Mouse (Mus musculus): ENCODE data around the gene Dera. TPM values are rescaled to one million over a fixed set of nuclear protein-coding genes. Genes with fewer than 3 reads are reported as not detected.

Gene Dera
- polyA plus RNA-seq, 1 experiment from 2014 or later, result 10.6 TPM

DNA sequence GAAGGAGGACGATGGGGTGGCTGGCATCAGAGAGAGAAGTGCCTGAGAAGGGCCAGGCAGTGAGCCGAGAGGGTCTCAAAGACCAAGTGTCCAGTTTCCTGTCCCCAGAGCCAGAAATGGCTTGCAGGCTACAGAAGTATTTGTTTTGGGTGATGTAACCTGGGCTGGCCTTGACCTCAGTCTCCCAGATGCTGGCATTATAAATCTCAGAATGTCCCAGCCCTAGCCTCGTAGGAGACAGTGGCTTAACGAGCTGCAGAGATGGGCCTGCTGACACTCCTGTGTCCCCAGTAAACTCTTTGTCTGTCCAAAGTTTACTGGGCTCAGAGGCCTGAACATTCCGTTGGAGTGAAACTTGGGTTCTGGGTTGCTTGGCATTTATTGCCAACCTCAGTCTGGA, 55.8 kb downstream of the Dera start:
- Histone ChIP-seq H3K4me2 (ENCODE audit: low read length) (no peak overlapping the region), H3K27ac (ENCODE audit: low read length) (no peak overlapping the region), H3K36me3 (ENCODE audit: control insufficient read depth, insufficient read depth, low read length) (no peaks in the 10 kb centered on the region), H3K4me1 (ENCODE audit: control insufficient read depth, insufficient read depth, low read length) (no peaks in the 10 kb centered on the region), H3K4me3 (ENCODE audit: low read depth, low read length) (no peak overlapping the region), H3K27me3 (ENCODE audit: control insufficient read depth, insufficient read depth, low read depth, low read length) (no peaks in the 10 kb centered on the region), H3K9ac (ENCODE audit: low read depth, low read length) (no peak overlapping the region), H3K9me3 (replicated peaks; ENCODE audit: control insufficient read depth, low read length, poor library complexity, severe bottlenecking) (no peaks in the 10 kb centered on the region; the same call in 1 of the 2 replicates)
- WGBS, result 74% methylated on average over 5 of the region's 5 CpGs
- no peak for ATAC-seq

DNA sequence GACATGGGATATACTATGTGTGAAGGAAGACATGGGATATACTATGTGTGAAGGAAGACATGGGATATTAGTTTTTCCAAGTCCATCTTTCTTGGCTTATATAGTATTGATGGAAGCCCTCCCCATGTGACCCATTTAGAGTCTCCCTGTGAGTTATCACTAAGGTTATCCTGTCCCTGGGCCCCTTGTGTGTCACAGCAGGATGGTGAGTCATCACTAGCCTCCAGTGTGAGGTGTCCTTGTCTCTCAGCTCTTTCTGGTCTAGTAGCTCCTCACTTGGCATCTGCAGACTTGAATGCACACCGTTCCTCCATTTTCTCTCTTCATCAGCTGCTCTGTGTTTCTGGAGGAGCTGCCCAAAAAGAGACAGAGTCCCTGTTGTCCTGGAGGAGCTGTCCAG, 59.7 kb downstream of the Dera start:
- no peak for ATAC-seq
- no peak overlapping the region for H3K4me2 ChIP-seq (ENCODE audit: low read length)
- H3K4me1 ChIP-seq (ENCODE audit: control insufficient read depth, insufficient read depth, low read length), result no peaks in the 10 kb centered on the region
- H3K27me3 ChIP-seq (ENCODE audit: control insufficient read depth, insufficient read depth, low read depth, low read length), result no peaks in the 10 kb centered on the region
- H3K9ac ChIP-seq (ENCODE audit: low read depth, low read length), result no peak overlapping the region
- no peak overlapping the region for H3K4me3 ChIP-seq (ENCODE audit: low read depth, low read length)
- no peaks in the 10 kb centered on the region for H3K36me3 ChIP-seq (ENCODE audit: control insufficient read depth, insufficient read depth, low read length)
- H3K27ac ChIP-seq (ENCODE audit: low read length), result no peak overlapping the region
- no peaks in the 10 kb centered on the region for H3K9me3 ChIP-seq (replicated peaks; ENCODE audit: control insufficient read depth, low read length, poor library complexity, severe bottlenecking)
- 87% methylated on average over 1 of the region's 1 CpGs for WGBS

DNA sequence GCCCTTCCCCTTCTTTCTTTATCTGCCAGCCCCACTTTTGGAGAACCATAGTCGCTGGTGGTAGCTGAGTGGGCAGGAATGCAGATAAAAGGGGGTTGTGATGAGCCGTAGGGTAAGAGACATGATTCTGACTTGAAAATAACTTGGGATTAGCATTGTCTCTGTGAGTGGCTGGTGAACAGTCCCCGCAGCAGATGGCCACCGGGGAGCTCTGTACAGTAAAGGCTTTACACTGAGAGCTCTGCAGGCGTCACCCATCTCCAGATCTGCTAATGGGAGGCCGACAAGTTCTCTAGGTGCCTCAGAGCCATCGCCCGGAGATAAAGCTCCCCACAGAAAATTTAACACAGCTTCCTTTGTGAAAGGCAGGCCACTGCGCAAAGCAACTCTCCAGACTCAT, 62.2 kb downstream of the Dera start:
- Histone ChIP-seq H3K4me3 (ENCODE audit: low read depth, low read length) (no peak overlapping the region), H3K27me3 (ENCODE audit: control insufficient read depth, insufficient read depth, low read depth, low read length) (no peaks in the 10 kb centered on the region), H3K36me3 (ENCODE audit: control insufficient read depth, insufficient read depth, low read length) (no peaks in the 10 kb centered on the region), H3K9me3 (replicated peaks; ENCODE audit: control insufficient read depth, low read length, poor library complexity, severe bottlenecking) (no peaks in the 10 kb centered on the region), H3K4me1 (ENCODE audit: control insufficient read depth, insufficient read depth, low read length) (no peaks in the 10 kb centered on the region), H3K9ac (ENCODE audit: low read depth, low read length) (no peak overlapping the region), H3K27ac (ENCODE audit: low read length) (no peak overlapping the region), H3K4me2 (ENCODE audit: low read length) (no peak overlapping the region)
- no peak for ATAC-seq
- WGBS, result 62% methylated on average over 9 of the region's 9 CpGs

DNA sequence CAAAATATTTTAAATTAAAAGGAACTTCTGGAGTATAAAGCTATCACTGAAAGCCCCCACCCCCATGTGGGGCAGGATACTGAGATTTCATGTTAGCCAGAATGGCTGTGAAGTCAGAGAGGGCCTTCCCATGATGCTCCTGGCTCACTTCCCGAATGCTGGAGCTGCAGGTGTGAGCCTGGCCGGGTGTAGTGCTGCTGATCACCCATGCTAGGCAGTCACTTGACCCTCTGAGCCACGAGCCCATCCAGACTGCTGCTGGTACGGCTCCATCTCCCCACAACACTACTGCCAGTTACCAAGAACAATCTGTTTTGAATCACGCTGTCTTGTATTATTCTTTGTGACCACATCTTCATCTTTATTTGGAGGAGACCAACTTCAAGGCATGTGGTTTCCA, 68.2 kb downstream of the Dera start:
- no peaks in the 10 kb centered on the region for H3K9me3 ChIP-seq (replicated peaks; ENCODE audit: control insufficient read depth, low read length, poor library complexity, severe bottlenecking)
- H3K36me3 ChIP-seq (ENCODE audit: control insufficient read depth, insufficient read depth, low read length), result no peaks in the 10 kb centered on the region
- WGBS, result 84% methylated on average over 5 of the region's 5 CpGs
- no peak overlapping the region for H3K4me2 ChIP-seq (ENCODE audit: low read length)
- H3K27me3 ChIP-seq (ENCODE audit: control insufficient read depth, insufficient read depth, low read depth, low read length), result no peaks in the 10 kb centered on the region
- H3K27ac ChIP-seq (ENCODE audit: low read length), result no peak overlapping the region
- ATAC-seq, result no peak
- H3K4me3 ChIP-seq (ENCODE audit: low read depth, low read length), result no peak overlapping the region
- H3K9ac ChIP-seq (ENCODE audit: low read depth, low read length), result no peak overlapping the region
- no peaks in the 10 kb centered on the region for H3K4me1 ChIP-seq (ENCODE audit: control insufficient read depth, insufficient read depth, low read length)

DNA sequence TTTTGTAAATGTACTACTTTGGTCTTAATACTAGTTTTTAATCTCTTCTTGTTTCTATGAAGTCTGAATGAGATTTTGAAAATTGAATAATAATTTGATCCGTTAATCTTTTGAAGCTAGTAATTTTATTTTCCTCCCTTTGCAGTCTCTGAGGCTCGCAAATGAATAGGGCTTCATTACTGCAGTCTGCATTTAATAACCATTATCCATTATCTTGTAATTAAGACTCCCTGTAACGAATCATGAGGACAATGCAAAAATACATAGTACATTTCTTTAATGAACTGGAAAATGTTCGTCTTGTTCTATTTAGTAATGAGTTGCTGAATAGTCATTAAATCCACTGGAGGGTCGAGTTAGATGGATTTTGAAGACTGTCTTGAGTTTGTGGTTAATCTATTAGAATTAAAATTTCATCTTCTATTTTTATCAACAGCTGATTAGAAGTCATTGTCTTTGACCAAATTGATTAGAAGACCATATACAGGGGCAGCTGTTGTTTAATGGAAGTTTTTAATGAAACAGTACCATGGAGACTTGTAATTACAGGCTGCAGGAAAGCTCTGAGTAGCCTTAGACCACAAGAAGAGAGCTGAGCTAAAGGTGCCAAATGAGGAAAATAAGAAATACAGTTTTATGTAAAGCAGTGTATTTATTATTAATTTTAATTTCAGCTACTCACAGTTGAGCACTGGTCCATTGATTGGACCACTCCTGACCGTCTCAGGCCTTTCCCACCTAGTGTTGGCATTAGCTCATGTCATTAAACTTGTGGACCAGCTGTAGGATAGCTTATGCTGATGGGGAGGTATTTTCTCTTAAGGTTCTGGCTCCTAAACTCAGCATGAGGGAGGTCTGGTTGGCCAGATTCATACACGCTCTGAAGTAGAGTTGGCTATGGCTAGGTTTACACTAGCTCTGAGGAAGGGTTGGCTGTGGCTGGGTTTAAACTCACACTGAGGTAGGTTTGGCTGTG, 70.0 kb downstream of the Dera start:
- WGBS, result 64% methylated on average over 7 of the region's 7 CpGs
- H3K9ac ChIP-seq (ENCODE audit: low read depth, low read length), result no peak overlapping the region
- no peaks in the 10 kb centered on the region for H3K9me3 ChIP-seq (replicated peaks; ENCODE audit: control insufficient read depth, low read length, poor library complexity, severe bottlenecking)
- H3K27ac ChIP-seq (ENCODE audit: low read length), result no peak overlapping the region
- no peaks in the 10 kb centered on the region for H3K4me1 ChIP-seq (ENCODE audit: control insufficient read depth, insufficient read depth, low read length)
- peak; percentile 49; the same call in 1 of the 2 replicates for ATAC-seq
- no peaks in the 10 kb centered on the region for H3K27me3 ChIP-seq (ENCODE audit: control insufficient read depth, insufficient read depth, low read depth, low read length)
- H3K36me3 ChIP-seq (ENCODE audit: control insufficient read depth, insufficient read depth, low read length), result no peaks in the 10 kb centered on the region
- no peak overlapping the region for H3K4me2 ChIP-seq (ENCODE audit: low read length)
- no peak overlapping the region for H3K4me3 ChIP-seq (ENCODE audit: low read depth, low read length)

DNA sequence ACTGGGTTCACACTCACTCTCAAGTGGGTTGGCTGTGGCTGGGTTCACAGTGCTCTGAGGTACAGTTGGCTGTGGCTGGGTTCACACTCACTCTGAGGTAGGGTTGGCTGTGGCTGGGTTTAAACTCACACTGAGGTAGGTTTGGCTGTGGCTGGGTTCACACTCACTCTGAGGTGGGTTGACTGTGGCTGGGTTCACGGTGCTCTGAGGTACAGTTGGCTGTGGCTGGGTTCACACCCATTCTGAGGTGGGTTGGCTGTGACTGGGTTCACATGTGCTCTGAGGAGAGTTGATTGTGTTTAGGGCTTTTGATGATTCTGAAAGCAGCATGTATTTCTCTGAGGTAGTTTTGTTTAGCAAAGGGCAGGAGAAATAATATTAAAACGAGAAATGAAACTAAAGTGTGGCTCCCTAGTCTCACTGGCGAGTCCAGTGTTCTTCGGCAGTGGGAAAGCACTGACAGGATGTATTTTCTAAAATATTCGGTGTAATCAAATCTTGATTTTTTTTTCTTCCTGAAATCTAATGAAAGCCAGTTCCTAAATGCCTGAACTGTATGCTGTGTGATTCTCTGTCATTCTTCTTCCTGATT, 70.8 kb downstream of the Dera start:
- H3K4me3 ChIP-seq (ENCODE audit: low read depth, low read length), result no peak overlapping the region
- H3K4me2 ChIP-seq (ENCODE audit: low read length), result no peak overlapping the region
- H3K27me3 ChIP-seq (ENCODE audit: control insufficient read depth, insufficient read depth, low read depth, low read length), result no peaks in the 10 kb centered on the region
- H3K9ac ChIP-seq (ENCODE audit: low read depth, low read length), result no peak overlapping the region
- no peaks in the 10 kb centered on the region for H3K36me3 ChIP-seq (ENCODE audit: control insufficient read depth, insufficient read depth, low read length)
- H3K27ac ChIP-seq (ENCODE audit: low read length), result no peak overlapping the region
- 85% methylated on average over 5 of the region's 5 CpGs for WGBS
- no peaks in the 10 kb centered on the region for H3K4me1 ChIP-seq (ENCODE audit: control insufficient read depth, insufficient read depth, low read length)
- ATAC-seq, result 0 out of 2 replicates have a peak, but pooled peaks have one; percentile 46
- H3K9me3 ChIP-seq (replicated peaks; ENCODE audit: control insufficient read depth, low read length, poor library complexity, severe bottlenecking), result no peaks in the 10 kb centered on the region

DNA sequence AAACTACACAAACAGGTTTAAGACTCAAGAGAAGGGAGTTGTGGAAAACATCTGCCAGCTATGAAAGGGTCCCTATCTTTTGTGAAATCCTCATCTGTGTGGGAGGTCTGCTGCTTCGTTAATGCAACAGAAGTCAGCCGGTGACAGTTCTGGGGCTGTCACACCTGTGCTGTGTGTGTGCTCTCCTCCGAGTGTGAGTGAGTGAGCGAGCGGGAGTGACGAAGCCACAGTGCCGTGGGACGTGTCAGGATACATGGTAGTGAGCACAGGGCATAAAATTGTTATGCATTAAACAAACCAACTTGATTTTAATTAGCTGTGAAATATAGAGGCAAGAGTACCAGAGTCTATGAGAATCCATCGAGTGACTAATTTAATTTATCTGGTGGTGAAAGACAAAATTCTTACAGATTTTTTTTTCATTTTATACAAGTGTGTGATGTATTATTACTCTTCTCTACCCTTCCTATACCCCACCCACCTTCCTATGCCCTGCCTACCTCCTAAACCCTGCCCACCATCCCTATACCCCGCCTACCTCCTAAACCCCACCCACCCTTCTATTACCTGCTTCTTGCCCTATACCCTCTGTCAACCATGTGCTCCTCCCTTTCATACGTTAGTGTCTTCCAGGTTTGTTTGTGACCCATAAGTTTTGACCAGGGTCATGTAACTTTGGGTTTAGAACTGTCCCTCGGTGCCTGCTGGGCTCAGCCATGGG, 74.9 kb downstream of the Dera start:
- H3K27me3 ChIP-seq (ENCODE audit: control insufficient read depth, insufficient read depth, low read depth, low read length), result no peaks in the 10 kb centered on the region
- no peak for ATAC-seq
- H3K4me3 ChIP-seq (ENCODE audit: low read depth, low read length), result no peak overlapping the region
- H3K9me3 ChIP-seq (replicated peaks; ENCODE audit: control insufficient read depth, low read length, poor library complexity, severe bottlenecking), result no peaks in the 10 kb centered on the region
- H3K36me3 ChIP-seq (ENCODE audit: control insufficient read depth, insufficient read depth, low read length), result no peaks in the 10 kb centered on the region
- no peak overlapping the region for H3K4me2 ChIP-seq (ENCODE audit: low read length)
- 85% methylated on average over 12 of the region's 12 CpGs for WGBS
- H3K9ac ChIP-seq (ENCODE audit: low read depth, low read length), result no peak overlapping the region
- H3K27ac ChIP-seq (ENCODE audit: low read length), result no peak overlapping the region
- H3K4me1 ChIP-seq (ENCODE audit: control insufficient read depth, insufficient read depth, low read length), result no peaks in the 10 kb centered on the region

DNA sequence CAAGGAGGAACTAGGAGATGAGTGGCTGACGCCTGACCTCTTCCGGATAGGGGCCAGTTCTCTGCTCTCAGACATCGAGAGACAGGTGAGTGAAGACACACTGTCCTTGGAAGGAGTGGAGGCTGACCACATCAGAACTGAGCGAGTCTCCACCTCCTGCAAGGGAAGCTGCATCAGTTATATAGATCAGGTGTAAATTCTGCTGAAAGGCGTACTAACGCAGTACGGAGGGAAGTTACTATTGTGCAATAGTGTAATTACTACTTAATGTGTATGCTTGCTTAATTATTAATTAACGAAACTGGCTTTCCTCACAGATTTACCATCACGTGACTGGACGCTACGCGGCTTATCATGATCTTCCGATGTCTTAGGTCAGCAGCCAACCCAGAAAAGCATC, 82.5 kb downstream of the Dera start:
- no peak overlapping the region for H3K27ac ChIP-seq (ENCODE audit: low read length)
- no peak overlapping the region for H3K9ac ChIP-seq (ENCODE audit: low read depth, low read length)
- WGBS, result 94% methylated on average over 13 of the region's 13 CpGs
- H3K4me2 ChIP-seq (ENCODE audit: low read length), result no peak overlapping the region
- no peaks in the 10 kb centered on the region for H3K36me3 ChIP-seq (ENCODE audit: control insufficient read depth, insufficient read depth, low read length)
- no peak for ATAC-seq
- H3K4me3 ChIP-seq (ENCODE audit: low read depth, low read length), result no peak overlapping the region
- no peaks in the 10 kb centered on the region for H3K4me1 ChIP-seq (ENCODE audit: control insufficient read depth, insufficient read depth, low read length)
- no peaks in the 10 kb centered on the region for H3K27me3 ChIP-seq (ENCODE audit: control insufficient read depth, insufficient read depth, low read depth, low read length)
- H3K9me3 ChIP-seq (replicated peaks; ENCODE audit: control insufficient read depth, low read length, poor library complexity, severe bottlenecking), result no peaks in the 10 kb centered on the region

DNA sequence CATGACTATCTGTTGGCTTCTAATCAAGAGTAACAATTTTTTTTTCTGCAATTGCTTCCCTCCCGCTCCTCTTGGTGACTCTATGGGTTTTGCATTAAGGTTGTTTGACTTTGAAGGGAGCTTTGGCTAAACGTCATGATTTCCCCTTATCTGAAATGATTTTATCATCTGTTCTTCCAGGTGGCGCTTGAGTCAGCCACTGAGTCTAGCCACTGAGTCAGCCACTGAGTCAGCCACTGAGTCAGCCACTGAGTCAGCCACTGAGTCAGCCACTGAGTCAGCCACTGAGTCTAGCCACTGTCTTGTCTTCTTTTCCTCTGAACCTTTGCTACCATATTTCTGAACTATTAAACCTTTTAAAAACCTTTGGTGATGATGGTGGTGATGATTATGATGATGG, 89.0 kb downstream of the Dera start:
- ATAC-seq, result no peak
- no peak overlapping the region for H3K27ac ChIP-seq (ENCODE audit: low read length)
- no peak overlapping the region for H3K4me2 ChIP-seq (ENCODE audit: low read length)
- no peaks in the 10 kb centered on the region for H3K4me1 ChIP-seq (ENCODE audit: control insufficient read depth, insufficient read depth, low read length)
- H3K9me3 ChIP-seq (replicated peaks; ENCODE audit: control insufficient read depth, low read length, poor library complexity, severe bottlenecking), result no peaks in the 10 kb centered on the region
- no peaks in the 10 kb centered on the region for H3K27me3 ChIP-seq (ENCODE audit: control insufficient read depth, insufficient read depth, low read depth, low read length)
- H3K4me3 ChIP-seq (ENCODE audit: low read depth, low read length), result no peak overlapping the region
- H3K36me3 ChIP-seq (ENCODE audit: control insufficient read depth, insufficient read depth, low read length), result no peaks in the 10 kb centered on the region
- H3K9ac ChIP-seq (ENCODE audit: low read depth, low read length), result no peak overlapping the region
- 92% methylated on average over 3 of the region's 3 CpGs for WGBS
